Mouse (Mus musculus): ENCODE measurements around the gene Cirbp.

The Cirbp gene

DNA sequence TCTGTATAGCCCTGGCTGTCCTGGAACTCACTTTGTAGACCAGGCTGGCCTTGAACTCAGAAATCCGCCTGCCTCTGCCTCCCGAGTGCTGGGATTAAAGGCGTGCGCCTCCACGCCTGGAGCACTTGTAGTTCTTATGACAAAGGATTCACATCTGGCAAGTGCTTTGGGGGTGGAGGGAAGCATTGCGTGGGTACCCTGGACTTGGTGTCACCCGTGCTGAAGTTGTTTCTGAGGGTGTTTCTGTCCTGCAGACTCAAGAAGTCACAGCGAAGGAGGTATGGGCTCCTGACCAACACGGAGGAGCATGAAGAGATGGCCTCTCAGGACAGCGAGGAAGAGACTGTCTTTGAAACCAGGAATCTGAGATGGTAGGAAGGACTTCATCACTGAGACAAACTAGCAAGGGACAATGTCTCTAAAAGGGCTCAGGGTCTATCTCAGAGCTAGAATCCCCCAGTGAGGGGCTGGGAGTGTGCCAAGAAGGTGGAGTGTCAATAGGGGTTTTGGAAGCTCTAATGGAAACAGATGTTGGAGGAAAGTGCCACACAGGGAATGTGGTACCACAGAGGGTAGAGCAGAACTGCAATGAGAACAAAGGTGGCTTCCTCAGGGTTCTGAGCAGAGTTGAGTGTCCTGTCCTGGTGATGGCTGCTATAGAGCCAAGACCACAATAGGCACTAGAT, 8.3 kb downstream of the Cirbp start:
- intact Hi-C loops (cut with DNase I) = no loop called here

DNA sequence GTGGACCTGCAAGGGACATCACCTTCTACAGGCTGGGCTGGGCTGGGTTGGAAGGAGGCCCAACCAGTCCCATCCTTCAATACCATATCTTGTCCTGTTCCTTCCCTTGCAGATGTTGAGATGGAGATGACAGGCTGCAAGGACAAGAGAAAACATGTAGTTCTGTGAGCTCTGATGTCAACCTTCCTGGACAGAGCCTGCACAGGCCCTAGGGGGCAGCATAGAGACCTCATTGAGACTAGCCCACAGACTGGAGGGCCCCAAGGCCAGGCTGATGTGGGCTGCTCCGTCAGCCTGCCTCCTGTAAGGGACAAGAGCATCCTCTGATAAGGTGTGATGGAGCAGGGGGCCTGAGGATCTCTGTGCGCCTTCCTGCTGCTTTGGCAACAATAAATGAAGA, 8.9 kb downstream of the Cirbp start:
- intact Hi-C loops (cut with DNase I) = loop anchor here (1.0 kb wide), 1 partner anchor 71 kb away; no protein-coding TSS in a partner anchor

GRCm38 (mm10) chr10:80175536-80176269, 9.9 kb downstream of the Cirbp start:
- intact Hi-C loops (cut with DNase I) = loop anchor here (1.0 kb wide), 1 partner anchor 70 kb away; no protein-coding TSS in a partner anchor

DNA sequence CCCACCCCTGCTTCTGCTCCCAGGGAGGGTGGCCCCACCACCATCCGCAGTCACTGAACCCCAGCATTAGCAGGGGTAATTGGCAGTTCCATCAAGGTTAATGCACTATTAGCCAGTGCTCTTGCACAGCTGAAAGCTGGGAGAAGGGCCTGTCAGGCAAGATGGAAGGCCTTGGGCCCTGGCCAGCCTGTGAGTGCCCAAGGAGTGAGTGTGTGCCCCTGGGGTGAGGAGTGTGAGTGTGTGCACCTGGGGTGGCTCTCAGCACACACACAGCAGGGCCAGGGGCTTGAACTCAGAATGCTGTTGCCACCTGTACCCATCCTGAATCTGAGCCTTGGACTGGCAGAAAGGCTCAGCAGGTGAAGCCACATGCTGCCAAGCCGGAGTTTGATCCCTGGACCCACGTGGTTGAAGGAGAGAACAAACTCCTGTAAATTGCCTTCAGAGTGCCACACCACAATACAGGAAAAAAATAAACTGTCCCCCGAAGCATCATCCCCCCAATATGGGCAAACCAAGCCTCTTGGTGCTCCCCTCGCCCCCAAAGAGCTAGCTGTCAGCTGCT, 10.6 kb downstream of the Cirbp start:
- intact Hi-C loops (cut with DNase I) = no loop called here

DNA sequence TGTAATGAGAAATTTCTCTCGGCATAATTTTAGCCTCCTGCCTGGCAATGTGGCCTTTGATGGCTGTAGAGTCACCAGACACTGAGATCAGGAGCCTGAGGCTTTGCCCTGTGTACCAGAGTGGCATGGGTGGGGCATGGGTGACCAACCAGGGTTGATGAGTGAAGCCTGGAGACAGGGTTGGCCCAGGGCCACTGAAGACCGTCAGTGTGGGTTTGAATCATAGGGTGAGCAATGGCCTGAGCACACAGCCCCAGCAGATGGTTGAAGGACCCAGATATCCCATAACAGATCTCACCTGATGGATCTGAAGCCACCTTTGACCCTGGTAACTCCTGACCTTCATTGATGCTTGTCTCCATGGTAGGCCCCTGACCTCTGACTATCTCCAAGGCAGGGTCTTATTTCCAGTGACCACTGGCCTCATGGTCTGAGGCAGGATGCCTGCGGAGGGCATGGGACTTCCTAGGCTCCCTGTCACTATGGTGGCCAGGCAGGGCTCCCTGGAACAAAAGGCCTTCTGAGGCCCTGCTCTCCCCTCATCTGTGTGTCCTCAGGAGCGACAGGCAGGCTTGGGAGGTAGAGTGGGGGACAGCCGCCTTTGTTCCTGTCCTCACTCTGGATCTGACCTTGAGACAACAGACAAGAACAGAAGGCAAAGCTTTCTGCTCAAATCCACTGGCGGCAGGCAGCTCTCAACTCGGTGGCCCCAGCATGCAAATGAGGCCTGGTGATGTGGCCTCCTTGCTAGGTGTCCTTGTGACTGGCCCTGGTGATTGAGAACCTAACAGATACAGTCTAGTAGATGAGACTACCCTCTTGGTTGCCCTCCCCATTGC, 11.9 kb downstream of the Cirbp start:
- intact Hi-C loops (cut with DNase I) = no loop called here

DNA sequence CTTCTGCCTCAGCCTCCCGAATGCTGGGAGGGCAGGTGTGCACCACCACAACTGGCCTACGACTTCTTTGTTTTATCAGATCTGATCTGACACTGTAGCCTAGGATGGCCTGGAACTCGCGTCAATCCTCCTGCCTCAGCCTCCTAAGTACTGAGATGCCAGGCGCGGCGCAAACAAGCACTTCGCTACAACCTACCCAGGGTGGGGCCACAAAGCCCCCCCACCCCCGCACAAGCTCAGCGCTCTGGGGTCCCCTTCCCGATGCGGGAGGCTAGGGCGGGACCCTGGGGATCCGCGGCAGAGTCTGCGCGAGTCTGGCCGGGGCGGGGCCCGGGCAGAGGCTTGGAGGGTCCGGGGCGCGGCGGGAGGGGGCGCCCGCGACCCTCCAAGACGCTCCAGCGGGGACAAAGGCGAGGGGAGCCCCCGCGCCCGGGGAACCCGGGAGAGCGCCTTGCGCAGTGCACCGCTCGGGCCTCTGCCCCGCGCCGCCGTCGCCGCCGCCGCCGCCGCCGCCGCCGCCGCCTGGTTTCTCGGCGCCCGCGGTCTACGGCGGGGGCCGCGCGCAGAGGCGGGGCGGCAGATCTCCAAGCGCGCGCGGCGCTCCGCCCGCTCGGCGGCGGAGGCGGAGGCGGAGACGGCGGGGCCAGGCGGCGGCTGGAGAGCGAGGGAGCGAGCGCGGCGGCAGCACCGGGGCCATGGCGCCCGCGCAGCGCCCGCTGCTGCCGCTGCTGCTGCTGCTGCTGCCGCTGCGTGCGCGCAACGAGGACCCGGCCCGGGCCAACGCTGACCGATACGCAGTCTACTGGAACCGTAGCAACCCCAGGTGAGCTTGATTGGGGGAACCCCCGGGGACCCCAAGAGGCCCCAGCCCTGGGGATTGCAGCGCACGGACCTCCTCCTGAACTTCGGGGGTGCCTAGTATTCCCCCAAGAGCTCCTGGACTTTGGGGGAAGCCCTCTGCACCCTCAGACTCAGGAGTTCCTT, 13.6 kb downstream of the Cirbp start, which contains the start of gene Efna2:
Gene Efna2, plus strand, starts transcription at position 415 of the 984 bp plus-strand sequence.
- intact Hi-C loops (cut with DNase I) = no loop called here

DNA sequence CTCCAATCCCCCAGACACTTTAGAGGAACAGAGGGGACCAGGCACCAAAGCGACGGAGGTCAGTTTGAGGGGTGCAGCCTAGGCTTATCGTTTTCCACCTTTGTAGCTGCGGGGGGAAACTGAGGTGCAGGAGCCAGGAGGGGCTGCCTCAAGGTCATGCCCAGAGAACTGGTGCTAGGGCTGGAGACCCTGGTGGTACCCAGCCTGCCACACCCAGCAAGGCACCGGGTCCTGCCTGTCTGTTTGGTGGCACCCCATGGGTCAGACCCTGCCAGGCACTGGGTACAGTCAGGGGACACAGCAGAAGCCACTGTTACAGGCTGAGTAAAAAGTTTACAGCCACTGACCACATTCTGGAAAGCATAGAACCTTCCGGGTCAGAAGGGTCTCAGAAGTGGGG, 14.5 kb downstream of the Cirbp start:
- intact Hi-C loops (cut with DNase I) = no loop called here

DNA sequence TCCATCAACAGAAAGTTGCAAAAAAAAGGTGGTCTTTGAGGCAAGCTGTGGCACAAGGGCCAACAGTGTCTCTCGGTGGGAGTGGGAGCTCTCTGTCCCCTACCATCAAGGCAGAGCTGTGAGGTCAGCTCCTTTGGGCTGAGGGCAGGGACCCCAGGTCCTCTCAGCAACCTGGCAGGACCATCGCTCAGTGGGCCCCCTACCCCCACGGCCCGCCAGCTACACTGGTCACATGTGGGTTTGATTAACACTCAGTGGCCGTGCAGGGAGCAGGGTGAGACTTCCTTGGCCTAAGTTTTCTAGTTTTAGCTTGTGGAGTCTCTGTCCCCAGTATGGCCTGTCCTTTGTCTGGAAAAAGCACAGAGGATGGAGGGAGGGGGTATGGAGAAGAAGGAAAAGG, 15.0 kb downstream of the Cirbp start:
- intact Hi-C loops (cut with DNase I) = no loop called here

- intact Hi-C loops (cut with DNase I) = no loop called here
Measured at GRCm38 (mm10) chr10:80182547-80182946, 16.8 kb downstream of the Cirbp start.

DNA sequence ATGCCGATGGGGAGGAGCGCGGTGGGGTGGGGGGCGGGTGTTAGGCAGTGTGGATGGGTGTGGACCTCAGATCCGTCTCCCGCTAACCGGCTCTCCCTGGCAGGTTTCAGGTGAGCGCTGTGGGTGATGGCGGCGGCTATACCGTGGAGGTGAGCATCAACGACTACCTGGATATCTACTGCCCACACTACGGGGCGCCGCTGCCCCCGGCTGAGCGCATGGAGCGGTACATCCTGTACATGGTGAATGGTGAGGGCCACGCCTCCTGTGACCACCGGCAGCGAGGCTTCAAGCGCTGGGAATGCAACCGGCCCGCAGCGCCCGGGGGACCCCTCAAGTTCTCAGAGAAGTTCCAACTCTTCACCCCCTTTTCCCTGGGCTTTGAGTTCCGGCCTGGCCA, 20.9 kb downstream of the Cirbp start:
- intact Hi-C loops (cut with DNase I) = no loop called here

DNA sequence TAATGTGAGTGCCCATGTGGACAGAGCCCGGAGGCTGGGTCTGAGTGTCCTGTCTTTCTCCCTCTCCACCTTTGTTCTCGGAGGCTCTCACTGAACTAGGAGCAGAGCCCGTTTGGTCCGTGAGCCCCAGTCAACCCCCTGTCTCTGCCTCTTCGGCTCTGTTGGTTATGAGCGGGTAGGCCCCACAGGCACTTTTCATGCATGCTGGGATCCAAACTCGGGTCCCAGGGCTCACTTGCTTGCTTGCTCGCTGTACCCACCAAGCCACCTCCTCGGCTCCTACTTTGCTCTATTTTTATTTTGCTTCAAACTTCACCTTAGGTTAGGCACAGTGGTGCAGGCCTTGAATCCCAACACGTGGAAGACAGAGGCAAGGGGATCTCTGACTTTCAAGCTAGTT, 22.0 kb downstream of the Cirbp start:
- intact Hi-C loops (cut with DNase I) = no loop called here

DNA sequence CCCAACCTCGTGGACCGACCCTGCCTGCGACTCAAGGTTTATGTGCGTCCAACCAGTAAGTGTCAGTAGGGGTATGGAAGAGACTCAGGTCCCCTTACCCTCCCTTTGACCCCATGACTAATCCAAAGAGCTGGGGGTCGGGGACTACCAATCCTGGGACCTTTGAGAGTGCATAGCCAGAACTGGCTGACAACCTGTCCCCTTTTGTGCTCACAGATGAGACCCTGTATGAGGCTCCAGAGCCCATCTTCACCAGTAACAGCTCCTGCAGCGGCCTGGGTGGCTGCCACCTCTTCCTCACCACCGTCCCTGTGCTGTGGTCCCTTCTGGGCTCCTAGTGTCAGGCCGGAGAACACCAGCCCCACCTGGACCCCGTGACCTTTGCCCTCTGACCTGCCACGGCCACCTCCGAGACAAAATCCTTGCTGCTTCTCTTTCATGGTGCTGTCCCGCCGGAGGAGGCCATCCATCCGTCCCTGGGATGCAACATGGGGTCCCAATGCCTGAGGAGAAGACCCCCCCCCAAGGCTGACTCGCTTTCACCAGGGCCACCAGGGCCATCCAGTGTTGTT, 22.8 kb downstream of the Cirbp start:
- intact Hi-C loops (cut with DNase I) = no loop called here

DNA sequence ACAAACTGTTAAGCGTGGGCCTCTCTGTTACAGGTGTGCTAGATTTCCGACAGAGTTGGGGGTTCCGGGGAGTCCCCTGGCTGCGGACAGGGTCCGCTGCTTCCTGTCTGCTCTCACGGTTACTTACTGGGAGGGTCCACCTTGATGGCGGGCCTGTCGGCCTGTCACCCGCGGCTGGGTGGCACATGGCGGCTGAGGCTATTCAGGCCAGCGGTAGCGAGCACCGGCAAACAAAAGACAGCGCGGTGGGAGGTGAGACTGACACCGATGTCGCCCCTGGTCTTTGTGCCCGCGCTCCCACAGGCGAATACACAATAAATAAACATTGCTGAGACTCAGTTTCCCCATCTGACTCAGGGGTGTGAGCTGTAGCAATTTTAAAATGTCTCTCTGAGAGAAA, 24.2 kb downstream of the Cirbp start:
- intact Hi-C loops (cut with DNase I) = no loop called here

DNA sequence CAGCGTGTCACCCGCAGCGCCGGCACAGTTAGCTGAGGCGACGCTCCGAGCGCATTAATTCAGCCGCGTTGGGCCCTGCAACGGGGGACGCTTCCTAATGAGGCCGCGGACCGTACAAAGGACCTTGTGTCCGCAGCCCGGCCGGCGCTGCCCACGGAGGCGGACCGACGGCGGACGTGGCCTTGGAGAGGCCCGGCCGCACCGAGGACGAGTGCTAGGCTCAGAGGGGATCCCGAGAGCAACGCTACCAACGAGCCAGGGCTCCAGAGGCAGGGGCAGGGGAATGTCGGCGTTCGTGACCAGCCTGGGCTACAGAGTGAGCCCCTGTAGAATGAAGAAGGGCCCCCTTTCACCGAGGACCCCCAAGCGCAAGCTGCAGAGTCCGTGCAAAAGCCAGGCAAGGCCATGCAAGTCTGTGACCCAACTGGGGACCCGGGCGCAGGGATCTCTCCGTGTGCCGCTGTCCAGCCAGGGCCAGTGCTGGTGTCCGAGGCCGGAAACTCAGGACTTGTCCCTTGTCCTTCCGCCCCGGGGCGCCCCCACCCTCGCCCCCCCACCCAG, 24.8 kb downstream of the Cirbp start:
- intact Hi-C loops (cut with DNase I) = no loop called here

- intact Hi-C loops (cut with DNase I) = no loop called here
Measured at GRCm38 (mm10) chr10:80193976-80194375, 28.2 kb downstream of the Cirbp start.

- intact Hi-C loops (cut with DNase I) = no loop called here
Measured at GRCm38 (mm10) chr10:80194441-80194840, 28.7 kb downstream of the Cirbp start.

- intact Hi-C loops (cut with DNase I) = loop anchor here (2.0 kb wide), 1 partner anchor 49 kb away; no protein-coding TSS in a partner anchor
Measured at GRCm38 (mm10) chr10:80196167-80196566, 30.4 kb downstream of the Cirbp start.

DNA sequence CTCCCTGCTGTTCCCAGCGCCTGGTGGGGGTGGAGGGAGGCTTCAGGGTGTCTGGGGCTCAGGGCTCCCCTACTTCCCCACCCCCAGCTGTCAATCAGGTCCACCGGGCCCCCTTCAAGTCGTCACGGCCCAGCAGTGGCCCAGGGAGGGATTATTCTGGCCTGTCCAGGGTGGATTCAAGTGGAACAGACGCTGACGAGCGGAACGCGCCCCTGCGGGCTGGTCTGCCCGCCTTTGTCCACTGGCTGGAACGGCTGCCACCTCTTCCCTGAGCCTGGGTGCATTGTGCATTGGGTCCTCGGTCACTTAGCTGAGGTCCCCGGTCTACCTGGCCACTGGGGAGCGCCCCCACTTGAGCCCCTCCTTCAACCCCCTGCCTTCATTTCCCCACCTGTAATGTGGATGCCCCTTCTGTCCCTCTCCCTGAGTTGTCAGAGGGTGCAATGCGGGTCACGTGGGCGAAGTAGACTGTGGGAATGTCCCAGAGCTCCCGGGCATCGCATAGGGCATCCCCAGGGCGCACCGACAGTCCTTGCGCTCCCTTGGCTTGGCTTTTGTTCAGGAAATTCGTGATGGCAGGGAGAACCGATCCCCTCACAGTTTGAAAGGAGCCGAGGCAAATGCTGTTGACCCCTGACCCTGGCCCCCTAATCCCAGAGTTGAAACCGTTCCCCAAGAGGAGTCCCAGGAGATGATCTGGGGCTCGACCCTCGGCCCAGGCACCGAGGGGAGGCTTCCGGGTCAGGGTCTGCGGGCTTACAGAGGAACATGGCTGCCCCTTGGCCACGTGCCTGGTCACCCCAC, 31.2 kb downstream of the Cirbp start:
- intact Hi-C loops (cut with DNase I) = loop anchor here (2.0 kb wide), 1 partner anchor 48 kb away; no protein-coding TSS in a partner anchor
